Mouse (Mus musculus): Measurements from ENCODE around the gene Raver2. TPM values are rescaled to one million over a fixed set of nuclear protein-coding genes. Genes with fewer than 3 reads are reported as not detected.

Raver2 gene
- polyA plus RNA-seq, 1 experiment from 2014 or later = 9.9 TPM

GRCm38 (mm10) chr4:101199433-101200081, 130.8 kb downstream of the Raver2 start:
- Histone ChIP-seq H3K36me3 (ENCODE audit: control insufficient read depth, insufficient read depth, low read length) (no peaks in the 10 kb centered on the region), H3K9ac (ENCODE audit: low read depth, low read length) (no peak overlapping the region), H3K4me1 (ENCODE audit: control insufficient read depth, insufficient read depth, low read length) (peaks cover 18% of the 10 kb centered on the region; the same call in 1 of the 2 replicates), H3K27me3 (replicated peaks; ENCODE audit: control insufficient read depth, insufficient read depth, low read length) (no peaks in the 10 kb centered on the region), H3K4me3 (ENCODE audit: low read depth, low read length) (no peak overlapping the region), H3K9me3 (ENCODE audit: control insufficient read depth, low read length) (no peaks in the 10 kb centered on the region), H3K4me2 (ENCODE audit: low read depth, low read length) (no peak overlapping the region), H3K27ac (replicated peaks; ENCODE audit: low read depth, low read length) (no peak overlapping the region)
- WGBS = 91% methylated on average over 8 of the region's 8 CpGs
- ATAC-seq (ENCODE audit: low read depth) (no peak), DNase-seq (ENCODE audit: low spot score) (no peak)

Other genes with a start within 250 kb of the Raver2 start
- not detected in 2 replicates for gene Gm10577, start 48.3 kb upstream of the Raver2 start, polyA plus RNA-seq (2014; fragmentation: Nextera tagmentation; extraction: Ambion mirVana)
- 82.2 and 92.4 TPM in 2 replicates for gene Jak1, start 196.3 kb downstream of the Raver2 start, polyA plus RNA-seq (2014; fragmentation: Nextera tagmentation; extraction: Ambion mirVana)